ENCODE assay signal across 10 mouse cellular contexts in genomic region chr6:21851346-21851595, GRCm38 (mm10). TPM values are rescaled to one million over a fixed set of nuclear protein-coding genes. Genes with fewer than 3 reads are reported as not detected.
DNase-seq lines count a peak whose midpoint lies in the region; ATAC-seq and TF ChIP-seq lines count a peak whose summit lies in the region.
"Had no signal": no experiment of that assay in that cellular context is flagged by ENCODE, and none has a peak within 500 bp of the region (broad histone marks: within the 10 kb centered on the region; RNA-seq: fewer than 3 reads in every experiment).

No protein-coding gene starts in this region.

- no peak for DNase-seq in heart, postnatal 4 days
- DNase-seq in heart, postnatal 0 days (ENCODE audit: low spot score): no peak
- DNase-seq in adrenal gland, adult 2 months: no peak
- no peak for DNase-seq in embryo, embryonic 11 days
- DNase-seq in urinary bladder, adult 2 months (ENCODE audit: low spot score): no peak
- DNase-seq: thymus, adult 18-20 months had no signal

- H3K27me3 ChIP-seq in heart, embryonic 12.5 days (replicated peaks): no peaks in the 10 kb centered on the region
- H3K27me3 ChIP-seq in heart, postnatal 0 days (ENCODE audit: control insufficient read depth, insufficient read depth, low read length): no peaks in the 10 kb centered on the region

- TF ChIP-seq CTCF in bone marrow macrophage, adult 2 months (IDR thresholded peaks at IDR 0.05; ENCODE audit: low read depth, low read length): no peak
- TF ChIP-seq CTCF in heart, postnatal 0 days (IDR thresholded peaks at IDR 0.05; ENCODE audit: low read depth): no peak

- peaks cover 5% of the 10 kb centered on the region for H3K4me1 ChIP-seq in heart, embryonic 12.5 days (replicated peaks)
- no peaks in the 10 kb centered on the region for H3K4me1 ChIP-seq in bone marrow macrophage, adult 2 months (ENCODE audit: control insufficient read depth, insufficient read depth, low read length)
- peaks cover 9% of the 10 kb centered on the region; the same call in 1 of the 2 replicates for H3K4me1 ChIP-seq in heart, postnatal 0 days (ENCODE audit: control insufficient read depth, insufficient read depth)

- peak overlapping the region; percentile 75 for H3K4me2 ChIP-seq in heart, embryonic 12.5 days
- peak overlapping the region; percentile 88 for H3K4me2 ChIP-seq in heart, postnatal 0 days (ENCODE audit: low read depth, low read length)

- peak; percentile 86 for ATAC-seq in heart, embryonic 12.5 days (ENCODE audit: insufficient number of reproducible peaks, low FRiP score)
- peak; percentile 89 for ATAC-seq in heart, postnatal 0 days (ENCODE audit: insufficient read depth, low read depth)
- ATAC-seq in megakaryocyte progenitor cell, adult 5-6 weeks (replicated peaks; ENCODE audit: poor library complexity): peak; percentile 49

- peak overlapping the region; percentile 84 for H3K4me3 ChIP-seq in heart, embryonic 12.5 days
- H3K4me3 ChIP-seq in bone marrow macrophage, adult 2 months (ENCODE audit: insufficient read depth, low read length): peak overlapping the region; percentile 44; the same call in 1 of the 2 replicates
- H3K4me3 ChIP-seq in heart, postnatal 0 days (ENCODE audit: low read depth, low read length): peak overlapping the region; percentile 81

- peak overlapping the region; percentile 86 for H3K9ac ChIP-seq in heart, embryonic 12.5 days
- peak overlapping the region; percentile 79 for H3K9ac ChIP-seq in heart, postnatal 0 days (replicated peaks; ENCODE audit: low read depth, low read length)

- peak overlapping the region; percentile 98 for H3K27ac ChIP-seq in heart, embryonic 12.5 days (ENCODE audit: poor library complexity, severe bottlenecking)
- H3K27ac ChIP-seq in bone marrow macrophage, adult 2 months (ENCODE audit: insufficient read depth, low read depth, low read length): no peak overlapping the region
- H3K27ac ChIP-seq in heart, postnatal 0 days (ENCODE audit: low read depth): peak overlapping the region; percentile 92

- TF ChIP-seq EP300 in heart, postnatal 0 days (IDR thresholded peaks at IDR 0.05; ENCODE audit: low read depth): no peak

- no peaks in the 10 kb centered on the region for H3K9me3 ChIP-seq in heart, embryonic 12.5 days (replicated peaks)
- no peaks in the 10 kb centered on the region for H3K9me3 ChIP-seq in heart, postnatal 0 days (replicated peaks; ENCODE audit: control insufficient read depth, low read length)

- WGBS in heart, embryonic 12.5 days: 0% methylated on average over 5 of the region's 5 CpGs
- WGBS in heart, postnatal 0 days: 1% methylated on average over 5 of the region's 5 CpGs

- TF ChIP-seq POLR2A in bone marrow macrophage, adult 2 months (IDR thresholded peaks at IDR 0.05; ENCODE audit: borderline replicate concordance, low read depth, low read length): no peak

- peaks cover 23% of the 10 kb centered on the region for H3K36me3 ChIP-seq in heart, embryonic 12.5 days
- peaks cover 13% of the 10 kb centered on the region for H3K36me3 ChIP-seq in heart, postnatal 0 days (replicated peaks; ENCODE audit: control insufficient read depth, insufficient read depth, low read length)

RNA-seq across cellular contexts. Expression of gene Tspan12, which starts 1.0 kb away (rescaled TPM):
- polyA plus RNA-seq in heart, embryonic 12.5 days (2016; fragmentation: Nextera tagmentation; extraction: Ambion mirVana): 68.6 and 71.1 TPM in 2 replicates
- 10 to 100 TPM; 87.2 to 94.4 TPM for total RNA-seq in heart, postnatal 4 days (2021)
- polyA plus RNA-seq in bone marrow macrophage, adult 2 months (2012; ENCODE audit: insufficient read depth, insufficient read length, missing spikeins): not detected in 2 replicates
- 32.3 and 37.4 TPM in 2 replicates for total RNA-seq in heart, postnatal 0 days (2014; rRNA removed; ENCODE audit: low replicate concordance)
- 83.6 and 95.1 TPM in 2 replicates for polyA plus RNA-seq in heart, postnatal 0 days (2015; fragmentation: Nextera tagmentation; extraction: Ambion mirVana)
- 0.12 TPM in 1 of 2 replicates, not detected in the other for total RNA-seq in megakaryocyte progenitor cell, adult 5-6 weeks (2015)
- 0.07 TPM in 1 of 2 replicates, not detected in the other for total RNA-seq in megakaryocyte progenitor cell, adult 5-6 weeks (2017)
- total RNA-seq in adrenal gland, adult 2 months (2021): 100 to 1,000 TPM; 114 to 198 TPM
- polyA plus RNA-seq in adrenal gland, adult 2 months (2012; rRNA removed): 15.4 TPM in 2 replicates
- polyA plus RNA-seq in urinary bladder, adult 2 months (2012; rRNA removed): 24.7 and 27.9 TPM in 2 replicates
- total RNA-seq: MEL had no signal

Comparison
In these comparisons a context has a peak if more than half of its experiments do, and no peak if none do; other contexts are left out.
1. RNA of gene Tspan12, which starts 1.0 kb away (polyA plus RNA-seq): 83.6 to 95.1 TPM in heart, postnatal 0 days, 68.6 to 71.1 TPM in heart, embryonic 12.5 days, 24.7 to 27.9 TPM in urinary bladder, adult 2 months and 15.4 TPM in adrenal gland, adult 2 months; not detected in bone marrow macrophage, adult 2 months; every median in the first group is over 10 times any median in the second.
2. Peak in every context shown above with its lines, with median percentiles within 50 percentile points of each other: ATAC-seq and H3K4me3 ChIP-seq.